Mouse (Mus musculus) liver, embryonic 14.5 days (tissue): Measurements from ENCODE around the gene Vmp1. TPM values are rescaled to one million over a fixed set of nuclear protein-coding genes. Genes with fewer than 3 reads are reported as not detected.

Experiments used
- ATAC-seq: fragments of 200-750 bp; cut with Nextera tagmentation; 2 replicates; pipeline ENCODE4 v1.8.0; 2017; ENCODE audit warnings: moderate number of reproducible peaks, mild to moderate bottlenecking, moderate library complexity; ENCODE audit not compliant: insufficient read depth
- DNase-seq, 3 experiments: peaks; one replicate each; pipeline ENCODE4 v3.0.0-alpha.2; 2012 to 2013; ENCODE audit warnings: low read depth in 3 of 3, low spot score in 3 of 3
- H3K27ac ChIP-seq: fragments of 300-500 bp; sonication (generic); 2 replicates; pipeline ENCODE4 v1.5.1; 2014; ENCODE audit warnings: moderate library complexity, mild to moderate bottlenecking, control low read depth, inconsistent platforms
- H3K27me3 ChIP-seq: fragments of 300-500 bp; sonication (generic); 2 replicates; pipeline ENCODE4 v1.6.1; 2014; ENCODE audit warnings: mild to moderate bottlenecking, low read length, moderate library complexity; ENCODE audit not compliant: control insufficient read depth, insufficient read depth
- H3K36me3 ChIP-seq: fragments of 300-500 bp; sonication (generic); replicated peaks from 2 replicates; pipeline ENCODE4 v1.6.1; 2014; ENCODE audit warnings: low read depth; ENCODE audit not compliant: control insufficient read depth, insufficient read depth
- H3K4me1 ChIP-seq, 2 experiments: fragments of 200-500 bp in 1 of 2; fragments of 300-500 bp in 1 of 2; sonication (generic) in 1 of 2; replicated peaks; 2 replicates each; pipeline ENCODE4 v1.6.1; 2012 to 2014; ENCODE audit warnings: antibody characterized with exemption in 1 of 2, inconsistent platforms in 1 of 2, low read length in 1 of 2; ENCODE audit not compliant: control insufficient read depth in 2 of 2, insufficient read depth in 2 of 2
- H3K4me2 ChIP-seq: fragments of 300-500 bp; sonication (generic); 2 replicates; pipeline ENCODE4 v1.6.1; 2014; ENCODE audit warnings: low read depth, mild to moderate bottlenecking, control low read depth, moderate library complexity
- H3K4me3 ChIP-seq, 2 experiments: fragments of 200-500 bp in 1 of 2; fragments of 300-500 bp in 1 of 2; sonication (generic) in 1 of 2; 2 replicates each; pipeline ENCODE4 v1.5.1; 2012 to 2014; ENCODE audit warnings: low read depth in 2 of 2, low read length in 2 of 2, mild to moderate bottlenecking in 2 of 2, control low read depth in 1 of 2, inconsistent platforms in 1 of 2, moderate library complexity in 1 of 2; ENCODE audit not compliant: insufficient read depth in 1 of 2
- H3K9ac ChIP-seq: fragments of 300-500 bp; sonication (generic); replicated peaks from 2 replicates; pipeline ENCODE4 v1.6.1; 2014; ENCODE audit warnings: mild to moderate bottlenecking, control low read depth, moderate library complexity
- H3K9me3 ChIP-seq: fragments of 300-500 bp; sonication (generic); 2 replicates; pipeline ENCODE4 v1.6.1; 2016; ENCODE audit warnings: low read length, mixed read lengths; ENCODE audit not compliant: control insufficient read depth
- CTCF ChIP-seq: IDR thresholded peaks from 2 replicates; pipeline ENCODE4 v1.5.1; 2016; ENCODE audit warnings: antibody characterized with exemption, low read depth, control low read depth
- EP300 ChIP-seq: IDR thresholded peaks from 2 replicates; pipeline ENCODE4 v1.6.1; 2016; ENCODE audit warnings: antibody characterized with exemption, low read depth
- WGBS: fragments of 180-500 bp; shearing (Covaris S2); extraction: QIAGEN DNeasy Blood & Tissue Kit; methylation state at CpG from one replicate; pipeline ENCODE4 v1.1.7; 2014; ENCODE audit not compliant: insufficient replicate concordance; 5-methylcytosine and 5-hydroxymethylcytosine counted together
- polyA plus RNA-seq, 2 experiments: library from polyadenylated mRNA; depleted of rRNA in 1 of 2; stranded (reverse) in 1 of 2; unstranded in 1 of 2; fragments of >200 nt; fragmentation: Nextera tagmentation in 1 of 2; extraction: Ambion mirVana in 1 of 2; gene quantifications; 2 replicates each; pipeline versions ENCODE4 v1.2.1 to v1.2.3; 2012 to 2014

Gene Vmp1
- polyA plus RNA-seq, 2 experiments: 33.1 to 94.2 TPM

- H3K9ac ChIP-seq: no peak overlapping the region
- no peak for ATAC-seq
These were observed 105.4 kb downstream of the Vmp1 start for GRCm38 (mm10) chr11:86578106-86578808.

DNA sequence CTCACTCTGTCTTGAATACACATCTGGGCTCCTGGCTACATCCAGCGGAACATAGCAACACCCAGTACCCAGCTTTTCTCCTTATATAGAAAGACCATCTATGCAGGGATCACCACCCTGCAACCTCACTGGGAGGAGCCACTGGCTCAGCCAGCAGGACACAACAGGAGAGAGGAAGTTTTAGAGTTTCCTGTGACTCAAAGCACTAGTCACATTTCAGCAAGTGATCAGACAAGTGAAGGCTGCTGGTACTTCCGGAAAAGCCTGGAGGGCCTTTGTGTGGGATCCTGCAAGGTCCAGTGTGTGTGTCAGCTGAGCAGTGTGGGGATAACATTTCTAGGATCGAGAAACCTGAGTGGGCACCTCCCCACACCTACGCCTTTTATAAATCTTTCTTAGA is 106.4 kb downstream of the Vmp1 start:
- H3K36me3 ChIP-seq: no peaks in the 10 kb centered on the region
- no peak overlapping the region for H3K4me3 ChIP-seq
- TF ChIP-seq CTCF (no peak), EP300 (no peak)
- DNase-seq (no peak), ATAC-seq (peak; percentile 11; the same call in 1 of the 2 replicates)
- H3K27me3 ChIP-seq: no peaks in the 10 kb centered on the region
- no peaks in the 10 kb centered on the region for H3K9me3 ChIP-seq
- no peak overlapping the region for H3K9ac ChIP-seq
- whole genome bisulfite sequencing: 32% methylated on average over 4 of the region's 4 CpGs
- no peak overlapping the region for H3K27ac ChIP-seq
- no peak overlapping the region for H3K4me2 ChIP-seq
- H3K4me1 ChIP-seq: peaks cover 16 to 50% of the 10 kb centered on the region in 2 experiments

More at GRCm38 (mm10) chr11:86578106-86578808, 105.4 kb downstream of the Vmp1 start:
- H3K9me3 ChIP-seq: no peaks in the 10 kb centered on the region
- H3K36me3 ChIP-seq: no peaks in the 10 kb centered on the region
- H3K27ac ChIP-seq: no peak overlapping the region
- H3K4me3 ChIP-seq: no peak overlapping the region
- TF ChIP-seq EP300 (no peak), CTCF (no peak)
- H3K27me3 ChIP-seq: no peaks in the 10 kb centered on the region
- H3K4me2 ChIP-seq: peak overlapping the region; percentile 42; the same call in 1 of the 2 replicates
- 64% methylated on average over 6 of the region's 6 CpGs for WGBS
- no peak for DNase-seq
- H3K4me1 ChIP-seq: peaks cover 16 to 55% of the 10 kb centered on the region in 2 experiments

GRCm38 (mm10) chr11:86575632-86576378 is 107.8 kb downstream of the Vmp1 start:
- H3K36me3 ChIP-seq: no peaks in the 10 kb centered on the region
- 79% methylated on average over 7 of the region's 7 CpGs for WGBS
- H3K4me1 ChIP-seq: peaks cover 7 to 40% of the 10 kb centered on the region in 2 experiments

DNA sequence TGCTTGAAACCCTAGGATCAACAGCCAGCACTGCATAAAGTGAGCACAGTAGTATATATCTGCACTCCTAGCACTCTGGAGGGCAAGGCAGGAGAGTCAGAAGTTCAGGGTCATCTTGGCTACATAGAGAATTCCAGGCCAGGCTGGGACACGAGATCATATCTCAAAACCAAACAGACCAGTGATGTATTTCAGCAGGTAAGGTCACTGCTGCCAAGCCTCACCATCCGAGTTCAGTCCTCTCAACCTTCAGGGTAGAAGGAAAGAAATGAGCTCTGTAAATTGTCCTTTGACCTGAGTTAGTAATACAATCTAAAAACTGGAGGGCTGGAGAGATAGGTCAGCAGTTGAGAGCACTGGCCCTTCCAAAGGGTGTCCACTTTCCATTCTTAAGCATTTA is 109.2 kb downstream of the Vmp1 start:
- no peak for DNase-seq

More at GRCm38 (mm10) chr11:86575632-86576378, 107.8 kb downstream of the Vmp1 start:
- no peak overlapping the region for H3K4me3 ChIP-seq
- no peaks in the 10 kb centered on the region for H3K27me3 ChIP-seq
- H3K27ac ChIP-seq: no peak overlapping the region
- DNase-seq (no peak), ATAC-seq (no peak)
- H3K4me2 ChIP-seq: no peak overlapping the region
- H3K9ac ChIP-seq: no peak overlapping the region
- H3K9me3 ChIP-seq: no peaks in the 10 kb centered on the region
- no peak for TF ChIP-seq EP300
- TF ChIP-seq CTCF: no peak

DNA sequence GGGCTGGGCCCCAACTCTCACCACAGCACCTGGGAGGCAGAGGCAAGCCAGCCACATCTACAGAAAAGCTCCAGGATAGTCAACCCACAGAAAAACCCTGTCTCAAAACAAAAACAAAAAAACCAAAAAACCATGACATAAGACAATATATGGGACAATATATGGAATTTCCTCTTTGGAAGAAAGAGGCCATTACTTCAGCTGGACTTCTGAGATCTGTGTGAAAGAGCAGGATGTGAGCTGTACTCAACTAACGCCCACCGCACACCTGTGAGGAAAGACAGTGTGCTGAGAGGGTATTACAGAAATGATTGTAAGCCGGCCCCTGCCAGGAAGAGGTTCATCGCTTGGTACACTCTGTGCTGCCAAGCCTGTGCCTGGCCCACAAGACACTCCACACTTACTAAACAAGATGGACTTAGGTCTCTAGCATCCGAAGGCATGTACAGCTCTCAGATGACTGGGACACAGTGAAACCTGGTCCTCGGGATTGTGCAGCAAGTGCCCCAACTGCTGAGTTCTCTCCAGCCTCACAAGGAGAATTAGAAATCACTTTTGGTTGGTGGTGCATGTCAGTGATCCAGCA is 109.9 kb downstream of the Vmp1 start:
- Histone ChIP-seq H3K9me3 (no peaks in the 10 kb centered on the region), H3K36me3 (no peaks in the 10 kb centered on the region), H3K27ac (no peak overlapping the region), H3K27me3 (no peaks in the 10 kb centered on the region), H3K4me3 (no peak overlapping the region), H3K4me2 (no peak overlapping the region), H3K4me1 (peaks cover 0 to 20% of the 10 kb centered on the region in 2 experiments; a peak in 3 of 4 replicates), H3K9ac (no peak overlapping the region)
- 75% methylated on average over 6 of the region's 6 CpGs for WGBS
- no peak for DNase-seq
- TF ChIP-seq CTCF (no peak), EP300 (no peak)
- ATAC-seq: no peak

More for the DNA sequence above, 109.2 kb downstream of the Vmp1 start:
- no peaks in the 10 kb centered on the region for H3K9me3 ChIP-seq
- H3K4me3 ChIP-seq: no peak overlapping the region
- H3K27me3 ChIP-seq: no peaks in the 10 kb centered on the region
- H3K36me3 ChIP-seq: no peaks in the 10 kb centered on the region
- no peak overlapping the region for H3K4me2 ChIP-seq
- peaks cover 4 to 27% of the 10 kb centered on the region in 2 experiments for H3K4me1 ChIP-seq
- no peak overlapping the region for H3K27ac ChIP-seq
- TF ChIP-seq EP300: no peak
- no peak for TF ChIP-seq CTCF
- H3K9ac ChIP-seq: no peak overlapping the region
- 41% methylated on average over 2 of the region's 2 CpGs for WGBS
- 0 out of 2 replicates have a peak, but pooled peaks have one; percentile 11 for ATAC-seq
